Mouse (Mus musculus): Measurements from ENCODE around the gene Omt2a.
"Not testable (repeated sequence)": the region's sequence is repeated elsewhere in the genome, so short reads cannot be mapped to it uniquely, and the experiment has no call there.

The Omt2a gene

DNA sequence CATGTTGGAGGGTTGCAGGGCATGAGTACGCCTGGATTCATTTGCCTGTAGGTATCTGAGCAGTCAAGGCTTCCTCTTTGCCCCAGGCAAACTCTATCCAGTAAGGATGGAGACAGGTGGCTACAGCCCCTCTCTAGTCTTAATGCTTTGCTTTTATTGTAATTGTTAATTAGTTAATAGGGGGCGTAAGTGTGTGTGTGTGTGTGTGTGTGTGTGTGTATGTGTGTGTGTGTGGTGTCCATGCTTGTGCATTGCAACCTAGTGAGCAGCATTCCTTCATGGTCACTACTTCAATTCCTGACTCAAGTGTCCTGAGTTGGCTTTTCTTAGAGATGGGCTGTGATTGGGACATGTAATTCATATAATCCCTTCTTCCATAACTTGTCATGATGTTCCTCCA, at the start of gene Omt2a:
Gene Omt2a (minus strand): TSS at position 101 of the 400 bp plus-strand sequence.
- DNase-seq: no peak

DNA sequence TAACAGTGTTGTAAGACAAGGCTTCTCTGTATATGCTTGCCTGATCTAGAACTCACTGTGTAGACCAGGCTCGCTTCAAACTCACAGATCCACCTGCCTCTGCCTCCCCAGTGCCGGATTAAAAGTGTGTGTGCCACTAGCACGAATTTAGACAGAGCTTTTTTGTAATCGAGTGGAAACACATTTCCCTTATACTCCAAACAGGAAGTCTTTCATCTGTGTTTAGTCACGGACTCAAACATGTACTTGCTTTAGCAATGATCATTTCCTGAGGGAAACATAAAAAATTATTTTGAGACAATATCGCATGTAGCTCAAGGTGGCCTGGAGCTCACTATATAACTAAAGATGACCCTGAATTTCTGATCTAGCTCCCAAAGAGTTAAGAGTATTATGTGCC, 48.8 kb upstream of the Omt2a start:
- DNase-seq: no peak

DNA sequence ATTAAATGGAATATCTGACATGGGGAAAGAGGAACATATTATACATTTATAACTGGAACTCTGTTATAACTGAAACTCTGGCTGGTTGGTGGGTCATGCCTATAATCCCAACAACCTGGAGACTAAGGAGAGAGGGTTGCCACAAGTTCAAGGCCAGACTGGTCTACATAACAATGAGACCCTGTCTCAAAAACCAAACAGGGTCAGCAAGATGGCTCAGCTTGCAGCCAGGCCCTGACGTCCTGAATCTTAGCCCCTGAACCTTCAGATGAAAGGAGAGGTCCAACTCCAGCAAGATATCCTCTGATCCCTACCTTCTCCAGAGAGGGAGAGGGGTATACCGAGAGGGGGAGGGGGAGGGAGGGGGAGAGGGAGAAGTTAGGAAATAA, 45.9 kb upstream of the Omt2a start:
- DNase-seq: no peak

- no peak for DNase-seq
Observed at GRCm38 (mm10) chr9:78359750-78360483, 45.3 kb upstream of the Omt2a start.

- peak in 1 of 2 experiments; percentile 14 for DNase-seq
Observed at GRCm38 (mm10) chr9:78358053-78358452, 43.5 kb upstream of the Omt2a start.

DNA sequence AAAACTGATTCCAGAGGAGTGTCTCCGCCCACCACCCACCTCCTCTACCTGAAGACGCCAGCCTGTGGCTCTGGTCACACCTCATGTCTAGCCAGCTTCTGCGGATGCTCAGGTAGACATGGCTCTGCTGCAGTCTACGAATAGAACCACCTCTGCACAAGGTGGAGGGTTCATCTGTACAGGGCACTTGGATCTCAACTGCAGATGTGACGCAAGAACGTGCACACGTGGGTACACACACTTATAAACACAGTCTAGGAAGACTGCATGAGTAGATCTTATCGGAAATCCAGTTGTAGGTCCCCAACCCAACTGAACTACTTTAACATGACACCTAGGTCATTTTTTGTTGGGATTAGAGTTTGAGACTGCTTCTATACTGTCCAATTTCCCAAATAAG, 41.0 kb upstream of the Omt2a start, which contains the start of gene Gsta2:
Gene Gsta2 (minus strand): TSS at position 178 of the 400 bp plus-strand sequence.
- DNase-seq: no peak

DNA sequence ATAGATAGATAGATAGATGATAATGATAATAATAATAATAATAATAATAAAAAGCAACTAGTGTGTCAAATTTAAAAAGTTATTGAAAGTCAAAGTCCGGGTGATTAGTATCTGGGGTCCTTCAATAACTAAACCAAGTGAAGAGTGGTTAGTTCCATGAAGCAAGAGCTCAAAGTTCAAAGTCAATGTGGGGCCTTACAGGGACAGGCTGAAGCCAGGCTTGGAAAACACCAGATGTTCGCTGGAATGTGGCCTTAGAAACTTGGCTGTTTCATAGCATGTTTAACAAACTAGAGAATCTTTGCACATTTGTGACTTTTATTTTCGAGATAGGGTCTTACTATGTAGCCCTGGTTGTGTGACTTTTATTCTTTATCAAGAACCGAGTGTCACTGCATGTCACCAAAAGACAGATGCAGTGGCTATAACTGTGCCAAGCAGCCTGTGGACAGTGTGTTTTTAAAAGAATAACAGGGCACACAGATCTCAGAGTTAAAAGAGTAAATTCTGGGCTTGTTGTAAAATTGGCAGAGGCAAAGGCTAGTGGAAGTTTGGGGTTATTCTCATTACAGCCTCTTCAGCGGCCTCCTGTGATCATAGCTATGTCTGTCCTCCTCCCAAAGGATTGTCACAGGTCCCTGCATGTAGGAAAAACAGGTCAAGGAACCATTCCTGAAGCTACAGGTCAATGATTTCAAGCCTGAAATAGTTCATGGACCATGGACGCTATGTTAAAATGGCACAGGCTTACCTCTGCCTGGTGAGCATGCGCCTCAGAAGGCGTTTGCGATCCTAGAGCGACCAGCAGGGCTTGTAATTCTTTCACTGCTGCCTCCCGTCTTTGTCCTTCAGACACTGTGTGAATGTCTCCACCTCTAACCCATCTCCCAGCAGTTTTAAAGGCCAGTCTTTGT, 40.3 kb upstream of the Omt2a start:
- DNase-seq: no peak

DNA sequence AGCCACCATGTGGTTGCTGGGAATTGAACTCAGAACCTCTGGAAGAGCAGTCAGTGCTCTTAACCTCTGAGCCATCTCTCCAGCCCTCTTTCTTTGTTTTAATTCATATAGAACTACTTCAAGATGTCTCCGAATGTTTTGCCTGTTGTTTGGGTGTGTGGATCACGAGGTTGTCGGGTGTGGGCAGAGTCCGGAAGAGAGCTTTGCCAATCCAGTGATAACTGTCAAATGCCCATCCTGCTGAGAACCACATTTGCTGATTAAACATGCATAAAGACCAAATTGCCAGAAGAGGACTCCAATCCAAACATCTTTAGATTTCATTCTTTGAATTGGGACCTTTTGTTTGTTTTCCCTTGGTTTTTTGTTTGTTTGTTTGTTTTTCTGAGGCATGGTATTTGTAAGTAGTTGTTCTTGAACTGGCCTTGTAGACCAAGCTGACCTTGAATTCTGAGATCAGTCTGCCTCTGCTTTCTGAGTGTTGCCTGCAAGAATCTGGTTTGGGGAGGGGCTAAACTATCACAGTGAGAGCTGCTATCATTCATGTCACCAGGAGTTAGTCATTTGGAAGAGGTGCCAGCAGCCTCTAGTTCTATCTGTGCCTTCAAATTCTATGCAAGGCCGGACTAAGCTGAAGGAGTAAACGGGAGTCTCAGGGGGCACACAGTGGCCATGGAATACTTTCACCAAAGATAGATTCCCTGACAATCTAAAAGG, 37.1 kb upstream of the Omt2a start:
- DNase-seq: no peak

GRCm38 (mm10) chr9:78350007-78350406, 35.4 kb upstream of the Omt2a start:
- not testable (repeated sequence) for DNase-seq

GRCm38 (mm10) chr9:78349141-78349540, 34.5 kb upstream of the Omt2a start:
- DNase-seq: not testable (repeated sequence)

GRCm38 (mm10) chr9:78348206-78349004, 33.8 kb upstream of the Omt2a start:
- not testable (repeated sequence) for DNase-seq

GRCm38 (mm10) chr9:78347004-78347403, 32.4 kb upstream of the Omt2a start:
- DNase-seq: no peak

DNA sequence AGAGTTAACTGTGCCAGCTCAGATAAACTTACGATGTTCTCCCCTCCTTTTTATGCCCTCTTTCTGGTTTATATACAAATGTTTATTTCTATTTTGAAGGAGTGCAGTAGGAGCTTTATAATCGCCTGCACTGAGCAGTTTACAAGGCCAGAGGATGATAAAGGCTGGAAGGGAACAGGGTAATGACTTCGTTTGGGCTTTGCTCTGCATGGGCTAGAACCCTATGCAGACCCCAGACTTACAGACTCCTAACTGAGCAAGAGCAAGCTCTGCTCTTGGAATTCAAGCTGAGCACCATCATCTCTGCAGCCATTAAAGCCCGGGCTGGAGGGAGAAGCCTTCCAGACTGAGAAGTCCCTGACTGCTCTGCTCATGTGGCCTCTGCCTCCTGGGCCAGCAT, 30.6 kb upstream of the Omt2a start:
- not testable (repeated sequence) for DNase-seq

DNA sequence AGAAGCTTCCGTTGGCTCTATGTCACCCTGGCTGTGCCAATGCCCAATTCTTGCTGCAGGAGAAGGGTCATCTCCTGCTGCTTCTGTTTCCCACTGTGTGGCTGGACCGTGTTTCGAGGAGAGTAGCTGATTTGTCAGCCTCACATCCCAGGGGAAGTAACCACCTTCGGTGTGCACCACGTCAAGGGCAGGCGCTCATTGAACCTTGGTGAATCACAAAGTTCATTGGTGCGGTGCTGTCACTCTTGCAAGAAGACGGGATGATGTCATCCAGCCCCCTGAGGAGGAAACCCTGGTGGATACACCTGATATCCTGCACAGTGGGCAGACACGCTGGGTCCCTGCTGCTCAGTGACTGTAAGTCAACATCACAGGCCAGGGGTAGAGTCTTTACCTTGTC, 28.5 kb upstream of the Omt2a start:
- not testable (repeated sequence) for DNase-seq

- not testable (repeated sequence) for DNase-seq
Observed at GRCm38 (mm10) chr9:78342494-78342893, 27.9 kb upstream of the Omt2a start.

GRCm38 (mm10) chr9:78340324-78340723, 25.7 kb upstream of the Omt2a start:
- DNase-seq: peak in 1 of 2 experiments; percentile 4

DNA sequence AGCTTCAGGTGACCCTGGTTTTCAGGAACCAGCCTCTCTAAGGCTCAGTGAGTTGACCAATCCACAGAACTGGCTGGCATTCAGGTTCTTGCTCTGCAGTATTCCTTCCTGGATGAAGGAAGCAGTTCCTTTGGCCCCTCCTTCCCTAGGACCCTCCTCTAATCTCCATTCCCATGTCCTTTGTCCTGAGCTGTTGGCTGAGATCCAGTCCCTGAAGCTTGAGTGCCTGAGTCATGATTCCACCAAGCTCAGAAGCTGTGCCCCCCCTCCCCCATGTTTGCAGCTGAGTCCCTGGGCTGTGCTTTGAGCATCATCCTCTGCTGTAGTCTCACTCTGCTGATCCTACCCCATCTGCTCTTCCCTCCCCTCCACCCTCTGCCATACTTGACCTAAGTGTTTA, 22.5 kb upstream of the Omt2a start:
- not testable (repeated sequence) for DNase-seq

DNA sequence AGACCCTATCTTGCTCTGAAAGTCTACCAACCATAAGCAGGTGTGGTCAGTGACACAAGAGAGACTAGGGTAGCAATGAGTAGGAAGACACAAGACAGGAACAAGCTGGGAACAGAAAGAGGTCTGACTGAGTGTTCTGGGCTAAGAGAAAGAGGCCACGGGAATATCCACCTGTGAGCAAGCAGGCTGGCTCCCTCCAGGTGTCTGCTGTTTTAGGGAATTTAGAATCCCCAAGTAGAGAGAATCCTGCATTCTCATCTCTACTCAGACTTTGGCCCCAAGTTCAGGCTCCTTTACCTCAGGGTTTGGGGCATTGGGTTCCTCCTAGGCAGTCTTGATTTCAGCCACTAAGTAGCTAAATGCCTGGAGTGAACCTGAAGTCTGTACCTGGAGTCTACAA, 12.7 kb upstream of the Omt2a start, which contains the start of gene Omt2b:
Gene Omt2b (plus strand): TSS at position 301 of the 400 bp plus-strand sequence.
- not testable (repeated sequence) for DNase-seq

DNA sequence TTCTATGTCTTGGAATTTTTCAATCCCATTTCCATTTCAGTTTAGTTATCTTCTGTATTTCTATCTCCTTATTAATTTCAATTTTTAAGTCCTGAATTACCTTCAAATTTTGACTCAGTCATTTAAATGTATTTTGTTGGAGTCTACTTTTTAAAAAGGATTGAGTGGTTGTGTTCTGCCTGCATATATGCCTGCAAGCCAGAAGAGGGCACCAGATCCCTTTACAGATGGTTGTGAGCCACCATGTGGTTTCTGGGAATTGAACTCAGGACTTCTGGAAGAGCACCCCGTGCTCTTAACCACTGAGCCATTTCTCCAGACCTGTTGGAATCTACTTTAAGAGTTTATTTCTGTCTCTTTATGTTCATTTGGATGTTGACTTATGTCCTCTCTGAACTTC, 4.9 kb upstream of the Omt2a start:
- no peak for DNase-seq

GRCm38 (mm10) chr9:78308122-78308521, 6.5 kb downstream of the Omt2a start:
- DNase-seq: not testable (repeated sequence)

DNA sequence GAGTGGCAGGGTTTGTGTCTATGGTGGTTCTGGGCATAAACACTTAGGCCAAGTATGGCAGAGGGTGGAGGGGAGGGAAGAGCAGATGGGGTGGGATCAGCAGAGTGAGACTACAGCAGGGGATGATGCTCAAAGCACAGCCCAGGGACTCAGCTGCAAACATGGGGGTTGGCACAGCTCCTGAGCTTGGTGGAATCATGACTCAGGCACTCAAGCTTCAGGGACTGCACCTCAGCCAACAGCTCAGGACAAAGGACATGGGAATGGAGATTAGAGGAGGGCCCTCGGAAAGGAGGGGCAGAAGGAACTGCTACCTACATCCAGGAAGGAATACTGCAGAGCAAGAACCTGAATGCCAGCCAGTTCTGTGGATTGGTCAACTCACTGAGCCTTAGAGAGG, 15.5 kb downstream of the Omt2a start:
- DNase-seq: not testable (repeated sequence)

DNA sequence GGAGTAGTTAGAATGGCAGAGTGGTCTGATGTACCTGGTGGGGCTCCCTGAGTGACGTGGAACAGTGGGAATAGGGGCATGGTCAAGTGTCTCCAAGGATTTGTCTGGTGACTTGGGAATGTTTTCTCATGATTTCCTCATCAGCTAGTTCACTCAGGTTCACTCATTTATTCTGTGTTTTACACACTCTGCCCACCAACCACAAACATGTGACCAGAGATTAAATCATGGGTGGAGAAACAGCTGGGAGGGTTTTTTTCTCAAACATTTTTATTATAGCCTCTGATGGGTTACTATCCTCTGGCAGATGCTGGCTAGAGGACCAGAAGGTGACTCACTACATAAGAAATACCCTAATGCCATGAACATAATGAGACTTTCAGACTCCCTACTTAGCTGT, 16.4 kb downstream of the Omt2a start:
- no peak for DNase-seq
